Mouse (Mus musculus) heart, postnatal 36 days (tissue): ENCODE measurements around the gene Hmces. TPM values are rescaled to one million over a fixed set of nuclear protein-coding genes. Genes with fewer than 3 reads are reported as not detected.
"Not testable (repeated sequence)": the region's sequence is repeated elsewhere in the genome, so short reads cannot be mapped to it uniquely, and the experiment has no call there.

ENCODE experiments used
- DNase-seq, 2 experiments: peaks; one replicate each; pipeline ENCODE4 v3.0.0; 2021 to 2022
- intact Hi-C: fragments of 180-260 bp; cut with DNase I; formaldehyde crosslinking; loops from one replicate; pipeline ENCODE4 v1.15.1; 2025
- total RNA-seq, 2 experiments: library from RNA; stranded (reverse); gene quantifications; 2 replicates each; pipeline ENCODE4 v1.2.3; 2021

Hmces gene
- total RNA-seq, 2 experiments from 2014 or later, result 9.5 to 9.9 TPM

DNA sequence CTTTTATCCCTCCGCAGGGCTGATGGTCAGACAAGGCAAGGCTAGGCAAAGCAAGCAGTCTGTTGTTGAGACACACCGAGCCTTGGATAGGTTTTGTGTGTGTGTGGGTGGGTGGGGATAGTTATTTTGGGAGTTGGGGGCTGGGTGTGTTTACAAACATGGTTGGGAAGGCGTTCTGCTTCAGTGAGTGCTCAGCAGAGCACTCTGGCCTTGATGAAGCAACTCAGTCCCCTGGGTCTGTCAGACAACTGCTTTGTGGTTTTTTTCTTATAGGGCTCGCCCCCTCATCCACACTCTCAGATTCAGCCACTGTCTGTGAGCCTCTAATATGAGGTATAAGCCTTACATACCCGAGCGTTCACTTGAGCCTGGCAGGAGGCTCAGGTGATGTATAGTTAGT, 2.2 kb upstream of the Hmces start:
- intact Hi-C loops, result loop anchor here (5.0 kb wide), 3 partner anchors 71 to 196 kb away; partner anchors contain the start of gene H1fx
- no peak for DNase-seq

DNA sequence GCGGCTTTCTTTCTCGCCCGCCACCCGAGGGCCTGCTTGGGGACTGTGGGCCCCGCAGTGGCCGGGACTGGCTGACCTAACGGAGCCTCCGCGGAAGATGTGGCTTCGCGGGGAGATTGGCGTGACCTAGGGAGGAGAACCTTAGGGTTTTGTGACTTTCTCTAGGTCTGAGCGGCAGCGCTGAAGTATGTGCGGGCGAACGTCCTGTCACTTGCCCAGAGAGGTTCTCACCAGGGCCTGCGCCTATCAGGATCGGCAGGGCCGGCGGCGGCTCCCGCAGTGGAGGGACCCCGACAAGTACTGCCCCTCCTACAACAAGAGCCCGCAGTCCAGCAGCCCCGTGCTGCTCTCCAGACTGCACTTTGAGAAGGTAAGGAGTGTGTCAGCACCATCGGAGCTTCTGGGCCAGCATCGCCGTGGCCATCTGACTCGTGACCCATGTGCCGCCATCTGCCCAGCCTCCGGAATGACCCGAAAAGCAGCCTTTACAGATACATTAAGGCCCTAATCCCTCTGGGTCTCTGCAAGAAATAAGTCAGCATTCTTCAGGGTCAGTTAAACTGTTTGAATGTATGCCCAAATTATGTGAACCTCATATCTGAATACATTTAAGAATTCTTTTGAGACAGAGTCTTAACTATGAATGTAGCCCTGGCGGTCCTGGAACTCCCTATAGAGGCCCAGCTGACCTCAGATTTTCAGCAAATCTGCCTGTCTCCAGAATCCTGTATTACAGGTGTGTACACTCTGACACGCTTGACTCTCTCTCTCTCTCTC, 779 bp downstream of the Hmces start:
- intact Hi-C loops, result loop anchor here (5.0 kb wide), 3 partner anchors 68 to 193 kb away; partner anchors contain the start of gene H1fx
- DNase-seq, result peak; percentile 44 to 67

DNA sequence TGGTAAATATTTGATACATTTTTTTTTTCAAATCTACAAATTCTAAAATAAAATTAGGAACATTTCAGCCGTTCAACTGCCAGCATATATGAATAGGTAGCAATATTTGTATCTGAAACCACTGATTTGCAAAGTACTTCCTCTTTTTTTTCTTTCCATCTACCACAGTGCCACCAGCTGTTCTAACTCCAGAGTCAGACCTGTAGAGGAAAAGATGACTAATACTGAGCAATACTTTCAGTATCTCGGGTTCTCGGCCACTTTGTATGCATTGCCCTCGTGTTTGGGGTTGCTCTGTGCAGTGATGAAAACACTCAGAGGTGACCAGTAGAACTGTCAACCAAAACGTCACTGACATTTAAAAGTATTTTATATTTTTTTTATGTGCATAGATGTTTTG, 2.2 kb downstream of the Hmces start:
- no peak for DNase-seq
- intact Hi-C loops, result no loop called here

DNA sequence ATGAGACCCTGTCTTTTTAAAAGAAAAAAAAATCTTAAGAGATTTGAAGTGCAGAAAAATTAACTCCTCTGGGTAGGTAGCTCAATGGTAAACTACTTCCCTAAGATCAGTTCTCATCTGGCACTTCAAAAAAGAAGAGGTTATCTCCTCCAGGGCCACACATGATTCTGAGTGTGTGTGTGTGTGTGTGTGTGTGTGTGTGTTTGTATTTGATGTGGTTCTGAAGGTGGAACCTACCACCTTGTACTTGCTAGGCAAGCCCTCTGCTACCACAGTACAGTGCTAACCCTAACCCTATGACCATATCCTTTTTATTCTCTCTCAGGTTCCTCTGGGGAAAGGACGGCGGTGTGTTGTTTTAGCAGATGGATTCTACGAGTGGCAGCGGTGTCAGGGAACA, 7.5 kb downstream of the Hmces start:
- no peak for DNase-seq
- intact Hi-C loops, result no loop called here

DNA sequence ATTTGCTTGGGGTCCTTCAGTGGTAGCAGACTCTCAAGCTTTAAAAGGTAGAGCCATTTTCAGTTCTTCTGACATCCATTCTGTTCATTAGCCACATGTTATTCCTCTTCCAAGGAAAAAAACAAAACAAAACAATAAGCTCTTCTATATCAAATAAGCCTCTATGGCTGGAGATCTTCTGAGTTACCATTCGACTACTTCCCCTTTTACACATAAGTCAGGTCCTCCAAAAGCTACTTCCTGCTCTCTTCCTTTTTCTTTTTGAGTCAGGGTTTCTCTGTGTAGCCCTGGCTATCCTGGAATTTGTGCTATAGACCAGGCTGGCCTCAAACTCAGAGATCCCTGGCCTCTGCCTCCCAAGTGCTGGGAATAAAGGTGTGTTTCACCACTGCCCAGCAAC, 9.9 kb downstream of the Hmces start:
- no peak for DNase-seq
- intact Hi-C loops, result no loop called here

DNA sequence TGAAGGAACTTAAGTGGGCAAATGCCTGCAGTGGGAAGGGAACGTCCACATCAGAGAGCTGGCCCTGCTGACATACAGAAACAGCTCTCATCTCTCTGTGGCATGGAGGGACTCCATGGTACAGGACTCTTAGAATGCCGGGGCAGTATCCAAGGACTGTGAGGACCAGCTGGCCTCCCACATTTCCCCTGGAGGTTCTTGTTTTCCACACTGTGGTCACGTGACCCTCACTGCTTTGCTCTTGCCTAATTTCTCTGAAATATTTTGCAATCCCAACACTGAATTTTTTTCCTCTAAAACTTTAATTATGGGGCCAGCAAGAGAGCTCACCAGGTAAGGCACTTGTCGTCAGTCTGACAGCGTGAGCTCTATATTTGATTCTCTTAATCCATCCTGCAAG, 21.3 kb downstream of the Hmces start:
- peak; percentile 13 to 25 for DNase-seq
- intact Hi-C loops, result no loop called here

DNA sequence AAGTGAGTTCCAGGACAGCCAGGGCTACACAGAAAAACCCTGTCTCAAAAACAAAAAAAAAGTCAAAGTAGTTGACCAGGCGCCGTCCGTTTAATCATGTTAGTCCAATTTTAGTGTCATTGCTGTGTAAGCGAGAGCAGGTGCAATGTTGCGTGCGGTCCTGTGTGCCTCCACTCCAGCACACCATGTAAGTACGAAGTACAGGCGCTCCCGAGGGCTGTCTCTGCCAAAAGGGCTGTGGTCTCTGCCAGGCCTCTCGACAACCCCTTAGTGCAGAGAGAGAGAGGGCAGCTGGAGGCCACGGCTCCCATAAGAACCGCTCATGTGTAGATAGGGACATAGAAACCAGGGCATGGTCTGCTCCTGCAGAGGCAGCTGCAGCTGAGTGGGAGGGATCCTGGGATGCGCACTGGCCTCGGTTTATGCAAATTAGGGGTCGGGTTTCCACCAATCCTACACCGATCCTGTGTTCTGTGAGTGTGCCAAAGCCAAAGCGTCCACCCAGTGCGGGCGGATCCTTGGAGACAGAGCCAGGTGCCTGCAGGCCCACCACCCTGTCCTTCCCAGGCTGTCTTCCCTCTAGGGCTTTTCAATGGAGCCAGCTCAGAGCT, 23.5 kb downstream of the Hmces start:
- DNase-seq, result no peak
- intact Hi-C loops, result no loop called here

DNA sequence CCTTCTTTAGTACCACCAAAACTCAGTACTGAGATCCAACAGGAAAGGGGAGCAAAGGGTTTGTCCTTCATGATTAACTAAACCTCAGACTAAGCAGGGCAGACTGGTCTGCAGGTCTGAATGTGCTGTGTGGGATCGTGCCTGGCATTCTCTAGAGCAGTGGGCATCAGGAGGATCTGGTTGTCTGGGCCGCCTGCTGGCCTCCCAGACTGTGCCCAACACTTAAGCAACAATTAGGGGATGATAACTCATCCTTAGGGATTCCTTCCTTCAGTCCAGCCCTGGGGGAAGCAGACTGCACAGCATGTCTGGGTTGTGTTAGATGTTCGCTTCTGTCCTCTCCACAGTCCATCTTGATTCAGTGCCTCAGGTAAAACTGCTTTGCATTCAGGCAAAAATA, 25.2 kb downstream of the Hmces start:
- no peak for DNase-seq
- intact Hi-C loops, result no loop called here

DNA sequence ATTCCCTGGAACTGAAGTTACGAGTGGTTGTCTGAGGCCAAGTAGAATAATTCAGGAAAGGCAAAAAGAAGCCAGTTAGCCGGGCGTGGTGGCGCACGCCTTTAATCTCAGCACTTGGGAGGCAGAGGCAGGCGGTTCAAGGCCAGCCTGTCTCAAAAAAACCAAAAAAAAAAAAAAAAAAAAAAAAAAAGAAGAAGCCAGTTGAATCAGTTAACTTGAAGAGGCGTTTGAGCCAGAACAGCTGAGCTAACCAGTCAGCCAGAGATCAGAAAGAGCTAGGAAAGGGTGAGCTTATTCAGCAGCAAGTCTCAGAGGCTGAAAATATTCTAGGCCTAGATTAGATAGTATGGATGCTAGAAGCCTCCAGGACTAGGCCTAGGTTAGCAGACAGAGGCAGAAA, 28.4 kb downstream of the Hmces start:
- intact Hi-C loops, result no loop called here
- DNase-seq, result no peak

DNA sequence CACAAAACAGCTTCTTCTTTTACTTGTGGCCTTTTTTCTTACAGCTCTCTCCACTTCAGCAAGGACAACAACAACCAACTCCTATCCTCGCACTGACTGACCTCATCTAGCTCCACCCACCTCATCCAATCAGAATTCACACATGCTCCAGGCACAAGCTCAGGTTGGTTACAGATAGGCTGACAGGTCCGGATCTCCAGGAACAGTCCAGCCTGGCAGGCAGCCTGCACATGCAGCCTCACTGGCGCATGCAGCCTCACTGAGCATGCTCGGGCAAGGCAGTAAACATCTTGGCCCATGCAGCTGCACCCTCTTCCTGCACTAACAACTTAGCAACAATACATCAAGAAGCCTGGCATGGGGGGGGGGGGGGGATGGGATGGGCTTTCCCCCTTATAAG, 48.7 kb downstream of the Hmces start:
- intact Hi-C loops, DNase-seq: not testable (repeated sequence)

DNA sequence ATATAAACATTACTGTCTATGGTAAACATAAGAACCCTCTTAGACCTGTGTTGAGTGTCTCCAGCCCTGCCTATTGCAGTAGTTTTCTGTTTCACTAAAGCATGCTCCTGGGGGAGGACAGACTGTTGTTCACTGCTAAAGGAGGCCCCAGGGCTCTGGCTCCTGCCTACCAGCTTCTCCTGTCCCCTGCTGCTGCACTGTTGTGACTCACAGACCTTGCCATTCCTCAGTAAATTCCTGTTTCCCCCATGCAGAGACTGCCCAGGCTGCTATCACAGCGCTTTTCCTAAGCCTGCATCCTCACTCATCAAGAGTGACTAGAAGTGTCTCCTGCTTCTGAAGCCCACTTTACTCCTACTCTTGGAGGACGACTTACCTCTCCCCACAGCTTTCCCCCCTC, 56.3 kb downstream of the Hmces start:
- intact Hi-C loops, result no loop called here
- no peak for DNase-seq

DNA sequence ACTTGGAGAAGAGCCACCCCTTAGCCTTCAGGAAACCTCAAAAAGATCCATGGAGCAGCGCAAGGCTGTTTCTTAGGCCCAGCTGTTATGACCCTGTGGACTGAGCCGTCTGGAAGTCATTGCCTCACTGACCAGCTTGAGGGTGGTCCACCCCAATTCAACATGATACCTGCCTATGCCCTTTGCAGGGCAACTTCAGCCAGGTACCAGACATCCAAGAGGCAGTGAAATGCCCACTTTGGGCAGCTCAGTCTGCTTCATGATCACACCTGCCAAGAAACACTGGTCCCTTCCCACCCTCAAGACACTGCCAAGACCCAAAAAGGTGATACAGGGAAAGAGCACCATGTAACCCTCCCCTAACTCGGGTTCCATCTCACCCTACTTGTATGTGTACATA, 66.0 kb downstream of the Hmces start:
- intact Hi-C loops, result loop anchor here (5.0 kb wide), 1 partner anchor 67 kb away; the partner anchor contains the start of gene Hmces
- DNase-seq, result no peak

DNA sequence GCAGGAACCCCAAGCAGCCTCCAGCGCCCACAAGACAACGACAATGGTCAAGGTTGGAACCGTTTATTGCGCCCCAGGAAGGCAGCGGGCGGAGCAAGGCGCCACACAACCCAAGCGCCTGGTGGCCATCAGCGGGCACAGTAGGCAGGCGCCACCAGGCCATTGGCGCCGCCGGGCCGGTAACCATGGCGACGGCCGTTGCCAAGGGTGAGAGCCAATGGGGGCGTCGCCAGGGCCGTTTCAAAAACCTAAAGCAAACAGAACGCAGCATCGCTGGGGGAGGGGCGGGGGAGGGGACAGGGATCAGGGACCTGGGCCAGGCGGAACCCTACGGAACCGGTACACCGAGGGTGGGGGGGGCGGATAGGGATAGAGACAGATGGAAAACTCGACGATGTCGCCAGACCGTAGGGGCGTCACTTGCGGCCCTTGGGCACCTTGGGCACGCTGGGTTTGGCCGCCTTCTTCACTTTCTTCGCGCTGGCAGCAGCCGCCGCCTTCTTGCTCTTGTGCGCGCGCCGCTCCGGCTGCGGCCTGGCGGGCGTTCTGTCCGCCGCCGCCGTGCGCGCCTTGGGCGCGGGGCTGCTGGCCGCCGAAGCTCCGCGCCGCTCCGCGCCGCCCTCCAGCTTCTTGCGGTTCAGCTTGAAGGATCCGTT, 66.8 kb downstream of the Hmces start:
- intact Hi-C loops, result loop anchor here (5.0 kb wide), 1 partner anchor 68 kb away; the partner anchor contains the start of gene Hmces
- peak; percentile 27 to 28 for DNase-seq

DNA sequence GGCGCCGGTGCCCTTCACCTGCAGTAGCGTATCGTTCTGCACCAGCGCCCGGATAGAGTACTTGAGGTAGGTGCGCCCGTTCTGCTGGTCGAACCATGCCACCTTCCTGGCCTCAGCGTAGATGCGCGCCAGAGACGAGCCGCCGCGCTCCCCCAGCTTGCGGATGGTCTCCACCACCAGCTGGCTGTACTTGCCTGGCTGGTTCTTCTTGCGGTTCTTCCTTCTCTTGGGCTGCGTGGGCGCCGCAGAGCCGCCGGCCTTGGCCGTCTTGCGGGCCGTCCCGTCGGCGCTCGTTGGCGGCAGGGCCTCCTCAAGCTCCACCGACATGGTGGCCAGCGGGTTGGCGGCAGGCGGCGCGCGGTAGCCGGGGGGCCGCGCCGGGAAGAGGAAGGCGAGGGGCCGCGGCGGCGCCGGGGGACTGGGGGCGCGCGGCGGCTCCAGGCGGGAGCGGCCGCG, 67.3 kb downstream of the Hmces start:
- peak; percentile 23 to 28 for DNase-seq
- intact Hi-C loops, result loop anchor here (5.0 kb wide), 1 partner anchor 69 kb away; the partner anchor contains the start of gene Hmces

DNA sequence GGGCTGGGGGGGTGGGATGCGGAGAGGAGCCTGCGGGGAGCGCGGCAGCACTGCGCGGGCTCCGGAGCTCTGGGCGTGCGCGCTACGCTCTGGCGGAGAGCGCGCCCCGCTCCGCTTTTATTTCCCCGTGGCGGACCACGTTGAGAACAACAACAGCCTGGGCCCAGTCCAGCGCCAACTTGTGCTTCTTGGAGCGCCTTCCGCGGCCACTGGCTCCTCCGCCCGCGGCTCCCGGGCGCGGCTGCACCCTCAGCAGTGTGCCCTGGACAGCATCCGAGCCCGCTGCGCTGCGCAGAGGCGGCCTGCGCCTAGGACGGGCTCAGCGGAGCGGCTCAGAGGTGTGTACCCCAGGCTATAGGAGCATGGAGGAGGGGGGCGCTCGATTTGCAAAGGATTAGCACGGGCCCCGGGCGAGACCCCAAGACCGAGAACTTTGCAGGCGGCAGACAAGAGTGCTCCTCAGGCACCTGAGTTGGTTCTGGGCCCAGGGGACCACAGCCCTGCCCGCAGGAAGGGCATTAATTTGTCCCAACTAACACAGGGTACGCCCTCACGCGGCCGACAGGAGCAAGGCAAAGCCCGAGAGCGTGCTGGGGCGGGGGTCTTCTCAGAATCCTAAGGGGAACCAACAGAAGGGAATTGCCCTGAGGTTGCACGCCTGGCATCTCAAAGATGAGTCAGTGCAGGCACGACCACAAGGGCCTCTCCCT, 68.0 kb downstream of the Hmces start, which contains the start of gene H1fx:
H1fx (minus strand) TSS at position 91 of the 710 bp plus-strand sequence.
- DNase-seq, result peak; percentile 65
- intact Hi-C loops, result loop anchor here (5.0 kb wide), 1 partner anchor 69 kb away; the partner anchor contains the start of gene Hmces

DNA sequence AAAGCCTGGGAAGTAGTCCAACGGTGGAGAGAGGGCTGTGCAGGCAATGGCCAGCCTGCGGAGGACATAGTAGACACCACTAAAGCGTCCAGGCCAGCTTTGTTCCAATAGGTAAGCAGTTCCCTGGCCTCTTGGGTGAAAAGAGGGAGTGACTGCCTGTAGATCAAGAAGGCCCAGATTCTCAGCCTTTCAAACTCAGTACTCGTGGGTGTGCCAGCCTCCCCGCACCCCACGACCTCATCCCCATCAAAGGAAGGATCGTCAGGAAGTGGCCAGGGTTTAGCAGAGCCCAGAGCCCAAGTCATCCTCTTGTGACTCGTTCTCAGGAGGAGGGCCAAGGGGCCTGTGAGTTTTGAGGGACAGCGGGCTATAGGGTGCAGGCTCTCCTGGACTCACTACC, 68.8 kb downstream of the Hmces start:
- intact Hi-C loops, result loop anchor here (5.0 kb wide), 1 partner anchor 70 kb away; the partner anchor contains the start of gene Hmces
- no peak for DNase-seq
